Mouse (Mus musculus) ZHBTc4 (cell line): ENCODE data around the gene Fam208b.
"Not testable (repeated sequence)": the region's sequence is repeated elsewhere in the genome, so short reads cannot be mapped to it uniquely, and the experiment has no call there.

ENCODE experiments used
- DNase-seq: peaks from one replicate; pipeline ENCODE4 v3.0.0-alpha.2; 2011; ENCODE audit warnings: low read depth, low spot score

Gene Fam208b

GRCm38 (mm10) chr13:3519357-3519756 lies 91.6 kb downstream of the Fam208b start:
- not testable (repeated sequence) for DNase-seq
